Mouse (Mus musculus) MEL (cell line): ENCODE data around the gene Enpp3.

Experiments used
- CTCF ChIP-seq, 3 experiments: IDR thresholded peaks in 2 of 3; conservative IDR thresholded peaks in 1 of 3; 2 replicates each; pipeline ENCODE4 v1.5.1; 2011 to 2012; ENCODE audit warnings: low read length in 3 of 3, low read depth in 2 of 3, mild to moderate bottlenecking in 2 of 3, improper control_type of control experiment in 1 of 3, inconsistent platforms in 1 of 3, mixed read lengths in 1 of 3, moderate library complexity in 1 of 3; ENCODE audit not compliant: control insufficient read depth in 1 of 3, insufficient read depth in 1 of 3, poor library complexity in 1 of 3, severe bottlenecking in 1 of 3
- EP300 ChIP-seq, 2 experiments: IDR thresholded peaks; 2 replicates each; pipeline ENCODE4 v1.6.1; 2011; ENCODE audit warnings: improper control_type of control experiment in 2 of 2, low read length in 2 of 2, low read depth in 1 of 2, mild to moderate bottlenecking in 1 of 2
- ETS1 ChIP-seq: IDR thresholded peaks from 2 replicates; pipeline ENCODE4 v1.6.1; 2012; ENCODE audit warnings: low read depth, mild to moderate bottlenecking, inconsistent platforms, low read length, improper control_type of control experiment, moderate library complexity
- GATA1 ChIP-seq: IDR thresholded peaks from 2 replicates; pipeline ENCODE4 v1.6.1; 2011; ENCODE audit warnings: low read depth, low read length, improper control_type of control experiment
- HCFC1 ChIP-seq: IDR thresholded peaks from 2 replicates; pipeline ENCODE4 v1.6.1; 2012; ENCODE audit warnings: low read depth, mild to moderate bottlenecking, inconsistent platforms, low read length, improper control_type of control experiment, moderate library complexity
- MAX ChIP-seq: IDR thresholded peaks from 2 replicates; pipeline ENCODE4 v1.6.1; 2011; ENCODE audit warnings: low read length, improper control_type of control experiment
- NELFE ChIP-seq: IDR thresholded peaks from 2 replicates; pipeline ENCODE4 v1.6.1; 2011; ENCODE audit warnings: low read depth, low read length, improper control_type of control experiment
- POLR2A ChIP-seq, 2 experiments: IDR thresholded peaks; 2 replicates each; pipeline ENCODE4 v1.6.1; 2011 to 2012; ENCODE audit warnings: low read length in 2 of 2, mild to moderate bottlenecking in 2 of 2, control low read depth in 1 of 2, improper control_type of control experiment in 1 of 2, low read depth in 1 of 2, moderate library complexity in 1 of 2; ENCODE audit not compliant: control insufficient read depth in 1 of 2, insufficient read depth in 1 of 2, poor library complexity in 1 of 2
- TAL1 ChIP-seq: IDR thresholded peaks from 2 replicates; pipeline ENCODE4 v1.6.1; 2012; ENCODE audit warnings: mild to moderate bottlenecking, inconsistent platforms, low read length, moderate library complexity, mixed read lengths
- TCF12 ChIP-seq: IDR thresholded peaks from 2 replicates; pipeline ENCODE4 v1.6.1; 2014; ENCODE audit warnings: low read depth, mild to moderate bottlenecking, inconsistent platforms, low read length, improper control_type of control experiment, moderate library complexity
- ZC3H11A ChIP-seq: IDR thresholded peaks from 2 replicates; pipeline ENCODE4 v1.6.1; 2012; ENCODE audit warnings: low read depth, mild to moderate bottlenecking, inconsistent platforms, low read length, improper control_type of control experiment

- no peak for TF ChIP-seq ZC3H11A
- TF ChIP-seq POLR2A (IDR thresholded peaks at IDR 0.05; ENCODE audit: control insufficient read depth in 1 of 2, insufficient read depth in 1 of 2, low read depth in 1 of 2, low read length in 2 of 2, poor library complexity in 1 of 2), result peak; percentile 31 to 69; a peak in 2 of 4 replicates
- TF ChIP-seq HCFC1, result 0 out of 2 replicates have a peak, but pooled peaks have one; percentile 10
- no peak for TF ChIP-seq TAL1
- TF ChIP-seq ETS1, result no peak
- peak; percentile 67 for TF ChIP-seq MAX
- TF ChIP-seq GATA1, result no peak
- peak in 1 of 3 experiments; percentile 7; a peak in 1 of 6 replicates for TF ChIP-seq CTCF (IDR thresholded peaks at IDR 0.05 in 2 of 3, conservative IDR thresholded peaks at IDR 0.05 in 1 of 3; ENCODE audit: control insufficient read depth in 1 of 3, insufficient read depth in 1 of 3, low read depth in 2 of 3, low read length in 3 of 3, poor library complexity in 1 of 3, severe bottlenecking in 1 of 3)
- peak; percentile 17 to 24; a peak in 2 of 4 replicates for TF ChIP-seq EP300 (IDR thresholded peaks at IDR 0.05; ENCODE audit: low read depth in 1 of 2, low read length in 2 of 2)
- TF ChIP-seq TCF12, result no peak
- TF ChIP-seq NELFE, result peak; percentile 56
These were observed 18.7 kb downstream of the Enpp3 start for GRCm38 (mm10) chr10:24823697-24824535.
